Mouse (Mus musculus): ENCODE data around the gene Tcirg1.

Tcirg1 gene

DNA sequence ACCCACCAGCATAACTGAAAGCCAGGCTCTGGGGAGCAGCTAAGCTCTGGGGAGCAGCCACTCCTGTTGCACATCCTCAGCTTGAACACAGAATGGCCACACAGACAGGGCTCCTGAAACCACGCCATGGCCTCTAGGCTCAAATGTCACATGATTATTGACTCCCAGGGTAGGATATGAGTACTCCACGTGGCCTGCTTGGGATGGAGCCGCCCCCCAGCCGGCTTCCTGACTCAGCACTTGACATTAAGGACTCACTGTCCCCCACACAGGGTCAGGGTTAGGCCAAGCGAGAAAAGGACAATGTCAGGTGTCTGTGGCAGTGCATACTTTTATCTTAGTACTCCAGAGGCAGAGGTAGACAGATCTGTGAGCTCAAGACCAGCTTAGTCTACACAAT is 3.3 kb upstream of the Tcirg1 start:
- H3K4me3 ChIP-seq (replicated peaks; ENCODE audit: low read length) = no peak overlapping the region
- H3K27me3 ChIP-seq (ENCODE audit: insufficient read depth, low read length) = peaks cover 20% of the 10 kb centered on the region
- H3K4me1 ChIP-seq (replicated peaks; ENCODE audit: low read depth, low read length) = peaks cover 66% of the 10 kb centered on the region
- no peak for TF ChIP-seq NANOG (IDR thresholded peaks at IDR 0.05; ENCODE audit: borderline replicate concordance, low read length)
- TF ChIP-seq POU5F1 (IDR thresholded peaks at IDR 0.05; ENCODE audit: borderline replicate concordance, low read length) = no peak
- no peak for TF ChIP-seq CTCF (conservative IDR thresholded peaks at IDR 0.05; ENCODE audit: low read length)
- H3K9me3 ChIP-seq (ENCODE audit: low read length) = no peaks in the 10 kb centered on the region
- peaks cover 50% of the 10 kb centered on the region for H3K36me3 ChIP-seq (ENCODE audit: insufficient read depth, low read length)

GRCm38 (mm10) chr19:3907876-3908660 is 1.1 kb upstream of the Tcirg1 start:
- TF ChIP-seq CTCF (conservative IDR thresholded peaks at IDR 0.05; ENCODE audit: low read length) (no peak), POU5F1 (IDR thresholded peaks at IDR 0.05; ENCODE audit: borderline replicate concordance, low read length) (no peak)

GRCm38 (mm10) chr19:3906326-3906725 is 607 bp downstream of the Tcirg1 start:
- peak overlapping the region; percentile 79 for H3K4me3 ChIP-seq (replicated peaks; ENCODE audit: low read length)
- peaks cover 30% of the 10 kb centered on the region for H3K27me3 ChIP-seq (ENCODE audit: insufficient read depth, low read length)
- H3K4me1 ChIP-seq (replicated peaks; ENCODE audit: low read depth, low read length) = peaks cover 81% of the 10 kb centered on the region
- H3K36me3 ChIP-seq (ENCODE audit: insufficient read depth, low read length) = peaks cover 55% of the 10 kb centered on the region
- TF ChIP-seq POU5F1 (IDR thresholded peaks at IDR 0.05; ENCODE audit: borderline replicate concordance, low read length) (no peak), CTCF (conservative IDR thresholded peaks at IDR 0.05; ENCODE audit: low read length) (no peak), NANOG (IDR thresholded peaks at IDR 0.05; ENCODE audit: borderline replicate concordance, low read length) (no peak)
- H3K9me3 ChIP-seq (ENCODE audit: low read length) = no peaks in the 10 kb centered on the region

More at GRCm38 (mm10) chr19:3907876-3908660, 1.1 kb upstream of the Tcirg1 start:
- Histone ChIP-seq H3K4me1 (replicated peaks; ENCODE audit: low read depth, low read length) (peaks cover 75% of the 10 kb centered on the region), H3K27me3 (ENCODE audit: insufficient read depth, low read length) (peaks cover 27% of the 10 kb centered on the region), H3K36me3 (ENCODE audit: insufficient read depth, low read length) (peaks cover 43% of the 10 kb centered on the region), H3K9me3 (ENCODE audit: low read length) (no peaks in the 10 kb centered on the region), H3K4me3 (replicated peaks; ENCODE audit: low read length) (no peak overlapping the region)

DNA sequence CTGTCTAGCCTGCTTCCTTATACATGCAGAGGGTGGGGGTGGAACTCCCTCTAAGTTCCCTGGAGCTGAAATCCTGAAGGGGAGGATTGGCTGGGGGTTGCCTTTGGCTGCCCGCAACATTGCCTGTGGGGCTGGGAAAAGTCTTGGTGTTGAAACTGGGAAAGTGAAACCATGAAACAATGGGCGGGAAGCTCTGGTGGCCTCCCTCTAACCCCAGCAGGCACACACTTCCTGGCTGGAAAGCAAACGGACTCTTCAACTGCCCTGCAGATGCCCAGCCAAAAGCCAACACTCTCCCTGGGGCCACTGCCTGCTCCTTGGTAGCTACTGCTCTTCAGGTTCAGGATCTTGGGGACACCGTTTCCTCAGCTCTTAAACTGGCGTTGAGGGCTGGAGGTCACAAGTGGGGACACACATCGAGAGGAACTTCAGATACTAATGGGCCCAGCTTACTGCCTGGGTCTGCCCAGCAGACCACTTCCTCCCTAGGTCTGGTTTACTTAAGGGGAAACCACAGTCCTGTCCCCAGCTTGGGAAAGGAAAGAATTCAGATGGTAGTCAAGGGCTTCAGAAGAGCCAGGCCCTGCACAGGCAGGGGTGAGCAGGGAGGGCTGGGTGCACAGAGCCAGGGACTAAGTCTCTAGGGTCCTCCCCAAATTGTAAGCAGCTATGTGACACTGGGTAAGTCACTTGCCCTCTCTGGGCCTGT is 1.5 kb downstream of the Tcirg1 start:
- Histone ChIP-seq H3K36me3 (ENCODE audit: insufficient read depth, low read length) (peaks cover 48% of the 10 kb centered on the region), H3K4me1 (replicated peaks; ENCODE audit: low read depth, low read length) (peaks cover 73% of the 10 kb centered on the region), H3K4me3 (replicated peaks; ENCODE audit: low read length) (peak overlapping the region; percentile 79), H3K27me3 (ENCODE audit: insufficient read depth, low read length) (peaks cover 30% of the 10 kb centered on the region), H3K9me3 (ENCODE audit: low read length) (no peaks in the 10 kb centered on the region)
- TF ChIP-seq CTCF (conservative IDR thresholded peaks at IDR 0.05; ENCODE audit: low read length) (no peak), NANOG (IDR thresholded peaks at IDR 0.05; ENCODE audit: borderline replicate concordance, low read length) (no peak), POU5F1 (IDR thresholded peaks at IDR 0.05; ENCODE audit: borderline replicate concordance, low read length) (no peak)

GRCm38 (mm10) chr19:3904363-3904675 is 2.6 kb downstream of the Tcirg1 start:
- H3K4me3 ChIP-seq (replicated peaks; ENCODE audit: low read length) = peak overlapping the region; percentile 75
- peaks cover 30% of the 10 kb centered on the region for H3K27me3 ChIP-seq (ENCODE audit: insufficient read depth, low read length)
- H3K36me3 ChIP-seq (ENCODE audit: insufficient read depth, low read length) = peaks cover 37% of the 10 kb centered on the region
- H3K9me3 ChIP-seq (ENCODE audit: low read length) = no peaks in the 10 kb centered on the region
- H3K4me1 ChIP-seq (replicated peaks; ENCODE audit: low read depth, low read length) = peaks cover 65% of the 10 kb centered on the region
- TF ChIP-seq NANOG (IDR thresholded peaks at IDR 0.05; ENCODE audit: borderline replicate concordance, low read length) = no peak
- TF ChIP-seq POU5F1 (IDR thresholded peaks at IDR 0.05; ENCODE audit: borderline replicate concordance, low read length) = no peak
- no peak for TF ChIP-seq CTCF (conservative IDR thresholded peaks at IDR 0.05; ENCODE audit: low read length)

GRCm38 (mm10) chr19:3903648-3904362 is 3.1 kb downstream of the Tcirg1 start:
- peaks cover 33% of the 10 kb centered on the region for H3K36me3 ChIP-seq (ENCODE audit: insufficient read depth, low read length)
- peaks cover 65% of the 10 kb centered on the region for H3K4me1 ChIP-seq (replicated peaks; ENCODE audit: low read depth, low read length)
- no peaks in the 10 kb centered on the region for H3K9me3 ChIP-seq (ENCODE audit: low read length)
- peaks cover 30% of the 10 kb centered on the region for H3K27me3 ChIP-seq (ENCODE audit: insufficient read depth, low read length)
- no peak for TF ChIP-seq CTCF (conservative IDR thresholded peaks at IDR 0.05; ENCODE audit: low read length)
- TF ChIP-seq NANOG (IDR thresholded peaks at IDR 0.05; ENCODE audit: borderline replicate concordance, low read length) = no peak
- TF ChIP-seq POU5F1 (IDR thresholded peaks at IDR 0.05; ENCODE audit: borderline replicate concordance, low read length) = no peak
- peak overlapping the region; percentile 75 for H3K4me3 ChIP-seq (replicated peaks; ENCODE audit: low read length)

GRCm38 (mm10) chr19:3902966-3903365 is 4.0 kb downstream of the Tcirg1 start:
- Histone ChIP-seq H3K4me3 (replicated peaks; ENCODE audit: low read length) (peak overlapping the region; percentile 75), H3K27me3 (ENCODE audit: insufficient read depth, low read length) (peaks cover 30% of the 10 kb centered on the region), H3K36me3 (ENCODE audit: insufficient read depth, low read length) (peaks cover 30% of the 10 kb centered on the region), H3K4me1 (replicated peaks; ENCODE audit: low read depth, low read length) (peaks cover 64% of the 10 kb centered on the region), H3K9me3 (ENCODE audit: low read length) (no peaks in the 10 kb centered on the region)
- no peak for TF ChIP-seq NANOG (IDR thresholded peaks at IDR 0.05; ENCODE audit: borderline replicate concordance, low read length)
- no peak for TF ChIP-seq CTCF (conservative IDR thresholded peaks at IDR 0.05; ENCODE audit: low read length)
- no peak for TF ChIP-seq POU5F1 (IDR thresholded peaks at IDR 0.05; ENCODE audit: borderline replicate concordance, low read length)

- H3K9me3 ChIP-seq (ENCODE audit: low read length) = no peaks in the 10 kb centered on the region
- TF ChIP-seq NANOG (IDR thresholded peaks at IDR 0.05; ENCODE audit: borderline replicate concordance, low read length) = no peak
- TF ChIP-seq CTCF (conservative IDR thresholded peaks at IDR 0.05; ENCODE audit: low read length) = no peak
- TF ChIP-seq POU5F1 (IDR thresholded peaks at IDR 0.05; ENCODE audit: borderline replicate concordance, low read length) = no peak
- peaks cover 54% of the 10 kb centered on the region for H3K4me1 ChIP-seq (replicated peaks; ENCODE audit: low read depth, low read length)
- H3K27me3 ChIP-seq (ENCODE audit: insufficient read depth, low read length) = peaks cover 10% of the 10 kb centered on the region; the same call in 1 of the 2 replicates
- peaks cover 56% of the 10 kb centered on the region for H3K36me3 ChIP-seq (ENCODE audit: insufficient read depth, low read length)
- no peak overlapping the region for H3K4me3 ChIP-seq (replicated peaks; ENCODE audit: low read length)
Observed at GRCm38 (mm10) chr19:3899618-3900017, 7.3 kb downstream of the Tcirg1 start.
